Mouse (Mus musculus): Measurements from ENCODE around the gene Fxyd5. TPM values are rescaled to one million over a fixed set of nuclear protein-coding genes. Genes with fewer than 3 reads are reported as not detected.

The Fxyd5 gene
- polyA plus RNA-seq (2017; shearing (Covaris generic)): 1,401 TPM

GRCm38 (mm10) chr7:31042431-31042910, at the start of gene Fxyd5:
Fxyd5 (minus strand) TSS chr7:31042481.

DNA sequence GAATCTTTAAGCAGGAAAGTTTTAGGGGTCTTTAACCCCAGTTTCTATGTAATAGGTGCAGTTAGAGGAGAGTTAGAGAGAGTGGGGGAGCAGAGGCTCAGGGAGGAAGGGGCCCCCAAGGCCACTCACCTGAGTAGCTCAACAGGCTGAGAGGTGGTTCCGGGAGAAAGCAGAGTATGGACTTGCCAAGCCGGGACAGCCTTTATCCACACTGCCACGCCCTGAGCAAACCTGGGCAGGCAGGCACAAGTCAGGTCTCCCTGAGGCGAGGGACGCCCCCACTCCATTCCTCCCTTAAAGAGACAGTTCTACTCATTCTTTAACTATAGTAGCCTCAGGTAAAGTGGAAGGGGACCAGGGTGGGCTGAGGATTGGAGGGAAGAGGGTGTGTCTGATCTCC, 34.2 kb upstream of the Fxyd5 start, which contains the start of gene Fxyd3:
TSS of gene Fxyd3 (minus strand) at position 213 of the 400 bp plus-strand sequence.

GRCm38 (mm10) chr7:31059108-31059507, 16.8 kb upstream of the Fxyd5 start, which contains the start of gene Lgi4:
Lgi4 (plus strand) TSS chr7:31059342.

DNA sequence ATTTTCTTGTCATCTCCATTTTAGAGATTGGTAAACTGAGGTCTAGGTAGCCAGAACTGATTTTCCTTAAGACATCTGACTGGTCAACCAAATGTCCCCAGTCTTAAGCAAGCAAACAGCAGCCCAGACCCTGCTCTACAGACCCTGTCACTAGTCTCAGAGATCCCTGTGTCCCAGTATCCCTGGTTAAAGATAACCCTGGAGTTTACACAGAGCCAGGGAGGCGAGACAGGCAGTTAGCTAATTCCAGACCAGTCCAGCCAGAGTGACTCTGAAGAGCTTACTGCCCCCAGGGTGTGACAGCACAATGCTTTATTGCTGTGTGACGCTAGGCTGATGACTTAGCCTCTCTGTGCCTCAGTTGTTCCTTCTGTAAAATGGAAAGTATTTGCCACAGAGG, 14.8 kb upstream of the Fxyd5 start, which contains the start of gene Fxyd1:
TSS of gene Fxyd1 (minus strand) at position 129 of the 400 bp plus-strand sequence.

GRCm38 (mm10) chr7:31051321-31052021, 9.2 kb upstream of the Fxyd5 start, which contains the start of gene Fxyd7:
Fxyd7 (minus strand) TSS chr7:31051467.

Other genes with a start within 250 kb of the Fxyd5 start
- not detected for gene Ffar2, start 218.7 kb downstream of the Fxyd5 start, polyA plus RNA-seq (2017; shearing (Covaris generic))
- gene Ffar3, start 186.3 kb downstream of the Fxyd5 start, polyA plus RNA-seq (2017; shearing (Covaris generic)): not detected
- gene Ffar1, start 180.9 kb downstream of the Fxyd5 start, polyA plus RNA-seq (2017; shearing (Covaris generic)): 0.09 TPM
- 28.6 TPM for gene Cd22, start 162.1 kb downstream of the Fxyd5 start, polyA plus RNA-seq (2017; shearing (Covaris generic))
- gene Mag, start 127.6 kb downstream of the Fxyd5 start, polyA plus RNA-seq (2017; shearing (Covaris generic)): not detected
- not detected for gene Hamp2, start 117.8 kb downstream of the Fxyd5 start, polyA plus RNA-seq (2017; shearing (Covaris generic))
- gene Hamp, start 98.4 kb downstream of the Fxyd5 start, polyA plus RNA-seq (2017; shearing (Covaris generic)): not detected
- 10.7 TPM for gene Usf2, start 85.7 kb downstream of the Fxyd5 start, polyA plus RNA-seq (2017; shearing (Covaris generic))
- 7.7 TPM for gene Lsr, start 69.0 kb downstream of the Fxyd5 start, polyA plus RNA-seq (2017; shearing (Covaris generic))
- gene Fam187b, start 68.7 kb downstream of the Fxyd5 start, polyA plus RNA-seq (2017; shearing (Covaris generic)): 0.46 TPM
- not detected for gene Fxyd7, start 9.0 kb upstream of the Fxyd5 start, polyA plus RNA-seq (2017; shearing (Covaris generic))
- not detected for gene Fxyd1, start 14.7 kb upstream of the Fxyd5 start, polyA plus RNA-seq (2017; shearing (Covaris generic))
- not detected for gene Lgi4, start 16.9 kb upstream of the Fxyd5 start, polyA plus RNA-seq (2017; shearing (Covaris generic))
- gene Fxyd3, start 34.2 kb upstream of the Fxyd5 start, polyA plus RNA-seq (2017; shearing (Covaris generic)): not detected
- 1.4 TPM for gene Hpn, start 72.8 kb upstream of the Fxyd5 start, polyA plus RNA-seq (2017; shearing (Covaris generic))
- gene Scn1b, start 84.5 kb upstream of the Fxyd5 start, polyA plus RNA-seq (2017; shearing (Covaris generic)): not detected
- gene Gramd1a, start 113.4 kb upstream of the Fxyd5 start, polyA plus RNA-seq (2017; shearing (Covaris generic)): 398 TPM
- gene Scgb2b2, start 248.0 kb upstream of the Fxyd5 start, polyA plus RNA-seq (2017; shearing (Covaris generic)): not detected
- not detected for gene Scgb1b2, start 249.3 kb upstream of the Fxyd5 start, polyA plus RNA-seq (2017; shearing (Covaris generic))